Mouse (Mus musculus) heart, embryonic 13.5 days (tissue): ENCODE results near the gene Gna14. TPM values are rescaled to one million over a fixed set of nuclear protein-coding genes. Genes with fewer than 3 reads are reported as not detected.

ENCODE experiments used
- ATAC-seq: fragments of 200-750 bp; cut with Nextera tagmentation; 2 replicates; pipeline ENCODE4 v1.8.0; 2017; ENCODE audit warnings: moderate TSS enrichment; ENCODE audit not compliant: insufficient number of reproducible peaks, low FRiP score, low TSS enrichment; ENCODE audit errors: extremely low read depth
- H3K27ac ChIP-seq: fragments of 300-500 bp; sonication (generic); replicated peaks from 2 replicates; pipeline ENCODE4 v1.5.1; 2015; ENCODE audit warnings: moderate library complexity, mild to moderate bottlenecking, inconsistent platforms
- H3K27me3 ChIP-seq: fragments of 300-500 bp; sonication (generic); replicated peaks from 2 replicates; pipeline ENCODE4 v1.6.1; 2015; ENCODE audit warnings: mild to moderate bottlenecking, inconsistent platforms
- H3K36me3 ChIP-seq: fragments of 300-500 bp; sonication (generic); 2 replicates; pipeline ENCODE4 v1.6.1; 2015; ENCODE audit warnings: mild to moderate bottlenecking, inconsistent platforms
- H3K4me1 ChIP-seq: fragments of 300-500 bp; sonication (generic); 2 replicates; pipeline ENCODE4 v1.6.1; 2015; ENCODE audit warnings: inconsistent platforms
- H3K4me2 ChIP-seq: fragments of 300-500 bp; sonication (generic); 2 replicates; pipeline ENCODE4 v1.6.1; 2015; ENCODE audit warnings: inconsistent platforms, mild to moderate bottlenecking, moderate library complexity
- H3K4me3 ChIP-seq: fragments of 300-500 bp; sonication (generic); 2 replicates; pipeline ENCODE4 v1.5.1; 2015; ENCODE audit warnings: moderate library complexity, mild to moderate bottlenecking, inconsistent platforms
- H3K9ac ChIP-seq: fragments of 300-500 bp; sonication (generic); 2 replicates; pipeline ENCODE4 v1.6.1; 2015; ENCODE audit warnings: inconsistent platforms, mild to moderate bottlenecking, moderate library complexity
- H3K9me3 ChIP-seq: fragments of 300-500 bp; sonication (generic); 2 replicates; pipeline ENCODE4 v1.6.1; 2016; ENCODE audit warnings: inconsistent platforms
- WGBS: fragments of 180-500 bp; shearing (Covaris S2); methylation state at CpG from one replicate; pipeline ENCODE4 v1.1.7; 2015; ENCODE audit warnings: mixed read lengths; 5-methylcytosine and 5-hydroxymethylcytosine counted together
- polyA plus RNA-seq: library from polyadenylated mRNA; unstranded; fragments of >200 nt; fragmentation: Nextera tagmentation; extraction: Ambion mirVana; gene quantifications from 2 replicates; pipeline ENCODE4 v1.2.1, GENCODE M21; 2015

The Gna14 gene
- polyA plus RNA-seq, 1 experiment from 2014 or later = 1.6 TPM

DNA sequence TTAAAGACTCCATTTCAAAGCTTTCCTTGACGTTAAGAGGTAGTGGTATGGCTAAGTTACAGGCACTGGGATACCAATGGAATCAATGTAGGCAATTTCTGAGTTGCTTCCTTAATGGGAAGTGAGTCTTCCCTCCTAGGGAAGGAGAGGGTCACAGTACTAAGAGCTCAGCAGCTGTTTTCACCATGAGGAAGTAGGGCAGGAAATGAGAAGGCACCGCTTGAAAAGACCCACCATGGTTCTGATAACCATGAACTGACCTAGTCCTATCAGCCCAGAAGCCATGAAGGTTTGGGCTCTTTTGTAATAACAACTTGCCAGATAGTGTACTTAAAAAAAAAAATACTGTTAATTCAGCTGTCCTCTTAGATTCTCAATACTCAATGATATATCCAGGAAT lies 20.6 kb downstream of the Gna14 start:
- no peak overlapping the region for H3K4me2 ChIP-seq
- H3K27me3 ChIP-seq = no peaks in the 10 kb centered on the region
- no peak overlapping the region for H3K9ac ChIP-seq
- no peak overlapping the region for H3K4me3 ChIP-seq
- WGBS = 60% methylated on average over 2 of the region's 2 CpGs
- H3K36me3 ChIP-seq = no peaks in the 10 kb centered on the region
- ATAC-seq = no peak
- H3K27ac ChIP-seq = no peak overlapping the region
- no peaks in the 10 kb centered on the region for H3K9me3 ChIP-seq
- no peaks in the 10 kb centered on the region for H3K4me1 ChIP-seq

- no peak overlapping the region for H3K9ac ChIP-seq
- H3K27me3 ChIP-seq = no peaks in the 10 kb centered on the region
- no peak overlapping the region for H3K27ac ChIP-seq
- no peaks in the 10 kb centered on the region for H3K36me3 ChIP-seq
- no peaks in the 10 kb centered on the region for H3K9me3 ChIP-seq
- H3K4me3 ChIP-seq = no peak overlapping the region
- no peak for ATAC-seq
- no peaks in the 10 kb centered on the region for H3K4me1 ChIP-seq
- H3K4me2 ChIP-seq = no peak overlapping the region
- WGBS = 60% methylated on average over 6 of the region's 6 CpGs
These were observed 21.6 kb downstream of the Gna14 start for GRCm38 (mm10) chr19:16457127-16457526.

- Histone ChIP-seq H3K27me3 (no peaks in the 10 kb centered on the region), H3K9ac (no peak overlapping the region), H3K9me3 (no peaks in the 10 kb centered on the region), H3K4me1 (no peaks in the 10 kb centered on the region), H3K27ac (no peak overlapping the region), H3K4me3 (no peak overlapping the region), H3K4me2 (no peak overlapping the region), H3K36me3 (no peaks in the 10 kb centered on the region)
- no peak for ATAC-seq
- 58% methylated on average over 5 of the region's 5 CpGs for WGBS
These were observed 23.8 kb downstream of the Gna14 start for GRCm38 (mm10) chr19:16459317-16459716.

- no peak overlapping the region for H3K9ac ChIP-seq
- no peak overlapping the region for H3K27ac ChIP-seq
- WGBS = 69% methylated on average over 6 of the region's 6 CpGs
- no peaks in the 10 kb centered on the region for H3K4me1 ChIP-seq
- no peak for ATAC-seq
- no peak overlapping the region for H3K4me3 ChIP-seq
- no peak overlapping the region for H3K4me2 ChIP-seq
- no peaks in the 10 kb centered on the region for H3K36me3 ChIP-seq
- no peaks in the 10 kb centered on the region for H3K27me3 ChIP-seq
- H3K9me3 ChIP-seq = no peaks in the 10 kb centered on the region
These were observed 24.7 kb downstream of the Gna14 start for GRCm38 (mm10) chr19:16460292-16460691.

GRCm38 (mm10) chr19:16460831-16461230 lies 25.3 kb downstream of the Gna14 start:
- no peaks in the 10 kb centered on the region for H3K27me3 ChIP-seq
- no peak overlapping the region for H3K9ac ChIP-seq
- H3K4me1 ChIP-seq = no peaks in the 10 kb centered on the region
- H3K27ac ChIP-seq = no peak overlapping the region
- H3K36me3 ChIP-seq = no peaks in the 10 kb centered on the region
- no peak overlapping the region for H3K4me3 ChIP-seq
- no peaks in the 10 kb centered on the region for H3K9me3 ChIP-seq
- H3K4me2 ChIP-seq = no peak overlapping the region
- ATAC-seq = no peak
- WGBS = 85% methylated on average over 14 of the region's 14 CpGs

DNA sequence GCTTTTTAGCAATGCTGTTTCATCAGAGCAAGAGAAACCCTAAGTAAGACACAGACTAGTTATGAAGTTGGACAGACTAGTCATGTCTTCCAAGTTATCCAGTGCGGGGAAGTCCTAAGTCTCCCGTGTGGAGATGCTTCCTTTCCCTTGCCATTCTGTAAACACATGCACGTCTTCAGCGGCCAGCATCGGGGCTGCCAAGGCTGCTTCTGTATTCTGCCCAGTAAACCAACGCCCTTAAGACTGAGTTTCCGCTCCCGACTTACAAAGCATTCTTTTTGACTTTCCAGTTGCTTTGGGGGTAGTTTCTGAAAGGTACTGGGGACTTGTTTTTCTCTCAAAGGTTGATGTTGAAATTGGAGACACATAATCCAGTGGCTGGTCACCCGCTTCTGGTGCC lies 26.9 kb downstream of the Gna14 start:
- Histone ChIP-seq H3K9me3 (no peaks in the 10 kb centered on the region), H3K4me2 (no peak overlapping the region), H3K4me3 (no peak overlapping the region), H3K9ac (no peak overlapping the region), H3K27me3 (no peaks in the 10 kb centered on the region), H3K36me3 (no peaks in the 10 kb centered on the region), H3K27ac (no peak overlapping the region), H3K4me1 (no peaks in the 10 kb centered on the region)
- 66% methylated on average over 9 of the region's 9 CpGs for WGBS
- ATAC-seq = no peak

DNA sequence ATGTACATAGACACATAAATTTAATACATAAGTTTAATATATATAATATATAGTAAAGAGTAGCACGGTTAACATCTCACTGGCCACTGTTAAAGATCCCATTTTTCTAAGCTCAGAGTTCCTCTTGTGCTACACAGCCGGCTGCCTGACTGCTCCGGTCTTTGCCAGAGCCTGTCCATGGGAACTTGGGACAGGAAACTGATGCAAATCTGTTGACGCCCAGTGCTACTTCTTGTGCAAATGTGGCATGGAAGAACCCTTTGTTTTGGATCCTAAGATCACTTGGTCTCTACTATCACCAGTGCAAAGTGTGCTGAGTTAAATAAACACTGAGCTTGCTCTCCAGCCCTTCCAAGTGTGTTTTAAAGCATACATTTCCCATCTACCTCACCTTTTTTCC lies 29.2 kb downstream of the Gna14 start:
- no peak for ATAC-seq
- no peak overlapping the region for H3K27ac ChIP-seq
- H3K27me3 ChIP-seq = no peaks in the 10 kb centered on the region
- 57% methylated on average over 4 of the region's 4 CpGs for WGBS
- H3K4me3 ChIP-seq = no peak overlapping the region
- no peaks in the 10 kb centered on the region for H3K9me3 ChIP-seq
- H3K36me3 ChIP-seq = no peaks in the 10 kb centered on the region
- no peak overlapping the region for H3K4me2 ChIP-seq
- no peak overlapping the region for H3K9ac ChIP-seq
- no peaks in the 10 kb centered on the region for H3K4me1 ChIP-seq

DNA sequence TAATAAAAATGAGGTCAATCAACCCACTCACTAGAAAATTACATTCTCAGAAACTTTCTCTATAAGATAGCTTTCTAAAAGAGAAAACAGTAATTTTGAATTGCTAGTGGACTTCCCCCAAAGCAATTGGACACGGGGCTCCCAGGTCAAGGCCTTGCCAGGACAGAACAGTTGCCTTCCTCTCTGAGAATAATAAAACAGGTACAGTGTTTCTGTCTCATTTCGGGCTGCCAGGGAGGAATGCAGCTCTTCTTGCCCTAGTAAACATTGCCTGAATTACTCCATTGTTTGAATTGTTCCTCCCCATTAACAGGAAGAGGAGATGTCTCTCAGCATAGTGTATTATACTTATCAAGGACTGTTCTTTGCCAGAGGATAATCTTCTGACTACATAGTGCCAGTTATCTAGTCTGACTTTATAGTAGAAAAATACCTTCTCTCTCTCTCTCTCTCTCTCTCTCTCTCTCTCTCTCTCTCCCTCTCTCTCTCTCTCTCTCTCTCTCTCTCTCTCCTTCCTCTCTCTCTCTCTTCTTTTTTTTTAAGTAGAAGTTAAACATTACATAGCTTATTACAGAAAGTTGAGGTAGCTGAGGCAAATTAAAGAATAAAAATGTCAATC lies 33.3 kb downstream of the Gna14 start:
- H3K9ac ChIP-seq = no peak overlapping the region
- no peak overlapping the region for H3K4me2 ChIP-seq
- H3K4me3 ChIP-seq = no peak overlapping the region
- H3K4me1 ChIP-seq = no peaks in the 10 kb centered on the region
- H3K27ac ChIP-seq = no peak overlapping the region
- no peaks in the 10 kb centered on the region for H3K36me3 ChIP-seq
- ATAC-seq = no peak
- WGBS = 58% methylated on average over 2 of the region's 2 CpGs
- peaks cover 5% of the 10 kb centered on the region; the same call in 1 of the 2 replicates for H3K9me3 ChIP-seq
- H3K27me3 ChIP-seq = no peaks in the 10 kb centered on the region

GRCm38 (mm10) chr19:16472655-16473054 lies 37.1 kb downstream of the Gna14 start:
- H3K4me2 ChIP-seq = no peak overlapping the region
- no peak overlapping the region for H3K9ac ChIP-seq
- H3K36me3 ChIP-seq = no peaks in the 10 kb centered on the region
- peaks cover 5% of the 10 kb centered on the region; the same call in 1 of the 2 replicates for H3K9me3 ChIP-seq
- H3K27ac ChIP-seq = no peak overlapping the region
- H3K4me1 ChIP-seq = peaks cover 4% of the 10 kb centered on the region
- no peaks in the 10 kb centered on the region for H3K27me3 ChIP-seq
- WGBS = 66% methylated on average over 5 of the region's 5 CpGs
- H3K4me3 ChIP-seq = no peak overlapping the region
- no peak for ATAC-seq

DNA sequence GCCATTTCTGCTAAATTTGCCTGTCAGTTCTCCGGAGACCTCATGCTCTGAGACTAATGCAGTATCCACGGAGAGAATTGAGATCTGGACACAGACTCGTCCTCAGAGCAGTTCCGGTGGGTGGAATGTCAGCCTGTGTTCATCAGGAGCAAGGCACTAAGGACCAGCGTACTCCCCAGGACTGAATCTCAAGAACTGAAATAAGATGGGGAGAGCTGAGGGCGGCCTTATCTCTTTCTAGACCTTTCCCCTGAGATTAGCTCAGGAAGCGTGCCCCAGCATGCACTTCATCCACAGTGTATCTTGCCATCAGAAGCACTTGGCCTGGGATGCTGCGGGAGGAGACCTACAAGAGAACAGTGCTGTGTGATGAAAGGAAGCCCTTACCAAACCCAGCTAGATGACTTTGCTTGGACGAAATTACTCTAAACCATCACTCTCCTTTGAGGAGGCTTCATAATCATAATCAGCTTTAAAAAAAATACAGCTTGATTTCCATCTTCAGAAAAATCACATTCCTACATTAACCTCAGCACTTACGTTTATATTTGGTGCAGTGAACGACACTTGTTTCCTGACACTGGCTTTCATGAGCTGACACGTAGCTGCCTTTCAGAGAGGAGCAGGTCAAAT lies 41.9 kb downstream of the Gna14 start:
- Histone ChIP-seq H3K27ac (no peak overlapping the region), H3K4me3 (no peak overlapping the region), H3K36me3 (no peaks in the 10 kb centered on the region), H3K27me3 (no peaks in the 10 kb centered on the region), H3K9me3 (peaks cover 5% of the 10 kb centered on the region; the same call in 1 of the 2 replicates), H3K4me2 (no peak overlapping the region), H3K9ac (no peak overlapping the region), H3K4me1 (peaks cover 12% of the 10 kb centered on the region)
- 55% methylated on average over 12 of the region's 12 CpGs for WGBS
- no peak for ATAC-seq

DNA sequence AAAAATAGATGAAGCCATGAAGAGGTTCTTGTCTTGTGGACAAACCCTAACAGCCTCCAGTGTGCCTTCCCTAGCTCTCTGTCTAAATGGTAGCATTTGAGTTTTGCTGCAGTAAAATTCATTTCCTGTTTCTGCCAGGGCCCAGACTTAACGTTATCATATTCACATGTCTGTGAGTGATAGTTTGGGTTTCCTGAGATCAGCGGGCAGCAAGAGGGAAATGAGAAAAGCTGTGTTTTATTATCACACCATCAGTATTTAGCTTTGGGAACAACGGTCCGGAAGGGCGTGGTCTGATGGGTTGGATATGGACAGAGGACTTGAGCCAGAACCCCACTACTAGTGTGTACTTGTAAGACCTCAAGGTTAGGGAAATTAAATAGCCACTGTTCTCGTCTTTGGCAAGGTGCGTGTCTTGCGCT lies 42.6 kb downstream of the Gna14 start:
- no peak overlapping the region for H3K27ac ChIP-seq
- no peak for ATAC-seq

DNA sequence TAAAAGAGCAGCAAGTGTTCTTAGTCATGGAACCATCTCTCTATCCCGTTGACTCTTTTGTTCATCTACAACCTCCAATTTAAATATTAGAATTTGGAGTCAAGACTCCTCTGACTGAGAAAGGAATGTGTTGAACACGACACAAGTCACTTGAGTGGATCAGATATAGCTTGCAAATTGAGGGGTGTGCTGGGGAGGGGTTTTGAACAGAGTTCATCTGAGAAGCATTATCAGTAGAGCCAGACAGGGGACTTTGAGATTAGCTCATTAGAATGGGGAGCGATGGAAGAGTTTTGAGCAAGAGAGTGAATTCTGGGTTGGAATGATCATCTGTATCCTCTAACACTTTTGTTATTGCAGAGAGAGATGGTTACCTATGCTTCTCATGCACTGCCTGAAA lies 46.5 kb downstream of the Gna14 start:
- Histone ChIP-seq H3K4me2 (no peak overlapping the region), H3K9me3 (no peaks in the 10 kb centered on the region), H3K4me1 (peaks cover 12% of the 10 kb centered on the region), H3K27ac (no peak overlapping the region), H3K9ac (no peak overlapping the region), H3K36me3 (no peaks in the 10 kb centered on the region), H3K27me3 (no peaks in the 10 kb centered on the region), H3K4me3 (no peak overlapping the region)
- no peak for ATAC-seq
- WGBS = 58% methylated on average over 3 of the region's 3 CpGs

More for the DNA sequence above, 42.6 kb downstream of the Gna14 start:
- Histone ChIP-seq H3K9me3 (peaks cover 4% of the 10 kb centered on the region; the same call in 1 of the 2 replicates), H3K4me1 (peaks cover 12% of the 10 kb centered on the region), H3K9ac (no peak overlapping the region), H3K27me3 (no peaks in the 10 kb centered on the region), H3K36me3 (no peaks in the 10 kb centered on the region), H3K4me2 (no peak overlapping the region), H3K4me3 (no peak overlapping the region)
- WGBS = 60% methylated on average over 8 of the region's 8 CpGs
